Mouse (Mus musculus): ENCODE results near the gene Nrxn2. TPM values are rescaled to one million over a fixed set of nuclear protein-coding genes. Genes with fewer than 3 reads are reported as not detected.

Gene Nrxn2
- polyA plus RNA-seq (2014; fragmentation: Illumina TruSeq; extraction: RNeasy Lipid Tissue Mini Kit (QIAGEN cat#74804); ENCODE audit: low read depth, low replicate concordance), result 2.9 TPM

DNA sequence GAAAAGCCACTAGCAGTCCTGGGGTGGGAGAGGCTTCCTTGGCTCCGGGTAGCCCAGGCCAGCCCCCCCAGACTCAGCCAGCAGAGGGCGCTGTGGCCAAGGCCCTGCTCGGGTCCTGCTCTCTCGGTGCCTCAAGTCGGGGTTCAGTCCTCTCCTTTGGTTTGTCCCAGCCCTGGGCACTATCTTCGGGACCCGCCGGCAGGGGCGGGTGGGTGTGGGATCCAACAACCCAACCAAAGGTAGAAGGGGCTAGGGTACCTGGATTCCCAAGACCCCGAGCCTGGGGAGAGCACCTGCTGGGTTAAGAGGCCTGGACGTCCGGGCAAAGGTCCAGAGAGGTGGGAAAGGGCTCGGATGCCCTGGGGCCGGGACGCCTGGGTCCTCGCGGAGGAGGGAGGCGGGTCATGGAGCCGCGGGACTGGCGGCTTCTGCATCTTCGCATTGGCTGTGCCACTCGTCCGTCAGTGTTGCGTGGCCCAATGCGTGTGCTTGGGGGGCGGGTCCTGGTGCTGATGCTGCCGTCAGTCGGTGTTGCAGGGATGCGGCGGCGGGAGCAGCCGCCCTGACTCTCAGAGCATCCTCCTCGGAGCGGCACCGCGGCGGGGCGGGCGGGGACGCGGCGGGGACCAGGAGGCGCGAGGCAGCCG, at the start of gene Nrxn2:
Nrxn2 (plus strand) TSS at position 499 of the 647 bp plus-strand sequence.

DNA sequence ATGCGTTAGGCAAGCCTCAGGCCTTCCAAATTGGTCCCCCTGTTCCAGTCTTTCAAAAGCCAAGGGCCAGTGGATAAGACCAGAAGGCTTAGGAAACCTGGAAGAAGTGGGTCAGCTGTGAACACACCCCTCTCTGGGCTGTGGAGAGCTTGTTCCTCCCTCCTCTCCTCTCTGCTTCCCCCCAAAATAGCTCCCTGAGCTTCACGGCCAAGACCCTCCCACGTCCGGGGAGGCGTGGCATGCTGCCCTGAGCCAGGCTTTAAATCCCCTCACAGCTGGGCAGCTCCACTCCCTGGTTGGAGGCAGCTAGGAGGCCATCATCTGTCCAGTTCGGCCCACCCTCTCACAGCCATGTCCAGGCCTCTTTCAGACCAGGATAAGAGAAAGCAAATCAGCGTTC, 34.4 kb upstream of the Nrxn2 start, which contains the start of gene Pygm:
Pygm (plus strand) TSS at position 272 of the 400 bp plus-strand sequence.

DNA sequence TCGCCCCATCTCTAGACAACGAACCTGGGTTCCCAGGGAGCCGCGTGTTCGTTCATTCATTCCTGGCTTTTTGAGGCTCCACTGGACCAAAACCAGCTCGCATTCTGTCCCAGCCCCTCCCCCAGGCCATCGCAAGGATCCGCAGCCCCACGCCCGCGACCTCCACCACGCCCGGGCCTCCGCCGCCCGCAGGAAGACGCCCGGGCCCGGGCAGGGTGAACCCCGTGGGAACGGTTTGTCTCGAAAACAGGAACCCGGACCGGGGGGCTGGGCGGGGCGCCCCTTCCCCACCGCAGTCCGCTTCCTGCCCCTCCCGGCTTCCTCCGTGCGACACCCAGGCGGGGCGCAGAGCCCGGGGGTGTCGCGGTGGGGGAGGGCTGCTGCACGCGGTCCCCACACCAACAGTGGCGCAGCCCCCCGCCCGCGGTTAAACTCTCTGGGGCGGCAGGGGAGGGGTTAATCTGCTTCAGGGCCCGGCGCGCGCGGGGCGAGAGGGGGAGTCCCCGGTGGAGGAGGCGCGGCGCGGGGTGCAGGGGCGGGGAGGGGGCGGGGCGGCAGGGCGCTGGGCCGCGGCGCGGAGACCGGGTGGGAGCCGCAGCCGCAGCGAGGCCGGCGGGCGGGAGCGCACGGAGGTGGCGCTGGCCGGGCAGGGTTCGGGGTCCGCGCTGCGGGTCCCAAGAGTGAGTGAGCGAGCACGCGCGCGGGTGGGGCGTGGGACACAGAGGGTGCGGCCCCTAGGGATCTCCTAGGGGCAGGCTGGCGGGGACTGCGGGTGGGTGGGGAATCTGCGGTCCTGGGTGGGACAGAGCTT, 19.0 kb upstream of the Nrxn2 start, which contains the start of gene Rasgrp2:
Rasgrp2 (plus strand) TSS at position 56 of the 811 bp plus-strand sequence.

DNA sequence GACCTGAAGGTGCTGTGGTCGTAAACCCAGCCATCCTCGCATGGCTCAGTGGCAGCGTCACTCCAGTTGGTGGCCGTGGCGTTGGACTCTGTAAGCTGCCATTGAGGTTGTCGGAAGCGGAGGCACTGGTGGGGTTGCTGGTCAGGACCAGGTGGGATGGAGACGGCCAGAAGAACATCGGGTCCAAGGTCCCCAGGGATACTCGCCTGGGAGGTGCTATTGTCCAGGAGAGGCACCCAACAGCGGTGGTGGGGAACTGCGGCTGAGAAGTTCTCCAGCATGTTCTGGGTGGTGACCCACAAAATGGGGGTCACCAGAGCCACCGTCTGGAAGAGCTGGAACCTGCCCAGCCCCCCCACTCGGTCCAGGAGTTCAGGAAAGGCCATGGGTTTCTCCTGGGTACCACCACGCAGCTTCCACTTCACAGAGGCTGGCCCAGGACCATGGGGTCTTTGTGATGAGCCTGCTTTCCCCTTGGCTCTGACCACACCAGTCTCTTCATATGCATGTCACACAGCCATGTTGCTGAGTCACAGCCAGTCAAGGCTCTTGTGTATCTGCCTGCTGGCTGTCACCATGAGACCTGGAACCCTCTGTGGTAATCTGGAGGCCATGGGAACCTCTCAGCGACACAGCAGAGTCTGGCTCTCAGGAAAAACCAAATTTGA, 124.0 kb downstream of the Nrxn2 start, which contains the start of gene Slc22a12:
Slc22a12 (minus strand) TSS at position 666 of the 668 bp plus-strand sequence.

Other genes starting within 250 kb of the Nrxn2 start
- not detected for gene Majin, start 234.3 kb upstream of the Nrxn2 start, polyA plus RNA-seq (2014; fragmentation: Illumina TruSeq; extraction: RNeasy Lipid Tissue Mini Kit (QIAGEN cat#74804); ENCODE audit: low read depth, low replicate concordance)
- not detected for gene Gpha2, start 192.4 kb upstream of the Nrxn2 start, polyA plus RNA-seq (2014; fragmentation: Illumina TruSeq; extraction: RNeasy Lipid Tissue Mini Kit (QIAGEN cat#74804); ENCODE audit: low read depth, low replicate concordance)
- gene Ppp2r5b, start 182.9 kb upstream of the Nrxn2 start, polyA plus RNA-seq (2014; fragmentation: Illumina TruSeq; extraction: RNeasy Lipid Tissue Mini Kit (QIAGEN cat#74804); ENCODE audit: low read depth, low replicate concordance), result 33.6 TPM
- 15.8 TPM for gene Atg2a, start 177.1 kb upstream of the Nrxn2 start, polyA plus RNA-seq (2014; fragmentation: Illumina TruSeq; extraction: RNeasy Lipid Tissue Mini Kit (QIAGEN cat#74804); ENCODE audit: low read depth, low replicate concordance)
- 57.4 TPM for gene Ehd1, start 142.0 kb upstream of the Nrxn2 start, polyA plus RNA-seq (2014; fragmentation: Illumina TruSeq; extraction: RNeasy Lipid Tissue Mini Kit (QIAGEN cat#74804); ENCODE audit: low read depth, low replicate concordance)
- gene Cdc42bpg, start 112.3 kb upstream of the Nrxn2 start, polyA plus RNA-seq (2014; fragmentation: Illumina TruSeq; extraction: RNeasy Lipid Tissue Mini Kit (QIAGEN cat#74804); ENCODE audit: low read depth, low replicate concordance), result 12.6 TPM
- gene Men1, start 83.8 kb upstream of the Nrxn2 start, polyA plus RNA-seq (2014; fragmentation: Illumina TruSeq; extraction: RNeasy Lipid Tissue Mini Kit (QIAGEN cat#74804); ENCODE audit: low read depth, low replicate concordance), result 12.5 TPM
- gene Map4k2, start 77.6 kb upstream of the Nrxn2 start, polyA plus RNA-seq (2014; fragmentation: Illumina TruSeq; extraction: RNeasy Lipid Tissue Mini Kit (QIAGEN cat#74804); ENCODE audit: low read depth, low replicate concordance), result 54.9 TPM
- gene Sf1, start 55.0 kb upstream of the Nrxn2 start, polyA plus RNA-seq (2014; fragmentation: Illumina TruSeq; extraction: RNeasy Lipid Tissue Mini Kit (QIAGEN cat#74804); ENCODE audit: low read depth, low replicate concordance), result 122 TPM
- 971 TPM for gene Pygm, start 34.3 kb upstream of the Nrxn2 start, polyA plus RNA-seq (2014; fragmentation: Illumina TruSeq; extraction: RNeasy Lipid Tissue Mini Kit (QIAGEN cat#74804); ENCODE audit: low read depth, low replicate concordance)
- gene Rasgrp2, start 19.4 kb upstream of the Nrxn2 start, polyA plus RNA-seq (2014; fragmentation: Illumina TruSeq; extraction: RNeasy Lipid Tissue Mini Kit (QIAGEN cat#74804); ENCODE audit: low read depth, low replicate concordance), result 54.6 TPM
- gene Slc22a12, start 124.3 kb downstream of the Nrxn2 start, polyA plus RNA-seq (2014; fragmentation: Illumina TruSeq; extraction: RNeasy Lipid Tissue Mini Kit (QIAGEN cat#74804); ENCODE audit: low read depth, low replicate concordance), result not detected

Data from heart, adult 10 weeks (tissue).